Mouse (Mus musculus) MN1 (cell line): ENCODE results near the gene Gm17428.
"Not testable (repeated sequence)": the region's sequence is repeated elsewhere in the genome, so short reads cannot be mapped to it uniquely, and the experiment has no call there.

Source experiments
- DNase-seq: peaks from one replicate; pipeline ENCODE4 v3.0.0-alpha.2; 2016; ENCODE audit warnings: low spot score

Gene Gm17428

DNA sequence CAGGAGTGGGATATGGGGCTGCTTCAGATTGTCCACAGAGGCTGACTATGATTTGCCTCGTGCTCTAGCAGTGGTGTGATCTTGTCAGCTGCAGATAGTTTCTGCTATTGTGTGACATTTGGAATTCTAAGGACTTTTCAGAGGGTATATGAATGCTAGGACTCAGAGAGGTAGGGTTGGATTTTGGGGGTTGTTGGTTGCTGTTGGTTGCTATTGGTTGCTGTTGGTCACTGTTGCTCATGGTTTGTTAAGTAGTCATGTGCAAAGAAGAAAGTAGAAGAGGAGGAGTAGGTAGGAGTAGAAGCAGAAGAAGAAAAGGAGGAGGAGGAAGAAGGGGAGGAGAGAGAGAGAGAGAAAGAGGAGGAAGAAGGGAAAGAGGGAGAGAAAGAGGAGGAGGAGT is at the start of gene Gm17428:
Gene Gm17428, plus strand, starts transcription at position 301 of the 400 bp plus-strand sequence.
- no peak for DNase-seq

DNA sequence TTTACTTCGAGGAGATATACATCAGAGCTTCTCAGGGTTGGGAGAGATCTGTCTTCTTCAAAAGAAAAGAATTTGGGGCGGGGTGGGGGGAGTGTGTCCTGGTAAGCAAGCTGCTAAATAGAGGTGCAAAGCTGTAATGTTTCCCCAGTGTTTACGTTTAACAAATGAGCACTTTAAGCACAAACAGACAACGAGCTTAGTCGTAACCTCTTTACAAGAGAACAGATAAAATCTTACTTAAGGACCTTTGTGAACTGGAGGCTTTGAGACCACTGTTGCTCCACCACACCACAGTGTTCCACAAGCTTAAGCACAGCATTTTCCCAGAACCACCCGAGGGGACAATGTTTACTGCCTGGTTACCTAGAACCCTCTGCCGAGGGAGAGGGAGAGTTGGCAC is 49.4 kb upstream of the Gm17428 start:
- no peak for DNase-seq

DNA sequence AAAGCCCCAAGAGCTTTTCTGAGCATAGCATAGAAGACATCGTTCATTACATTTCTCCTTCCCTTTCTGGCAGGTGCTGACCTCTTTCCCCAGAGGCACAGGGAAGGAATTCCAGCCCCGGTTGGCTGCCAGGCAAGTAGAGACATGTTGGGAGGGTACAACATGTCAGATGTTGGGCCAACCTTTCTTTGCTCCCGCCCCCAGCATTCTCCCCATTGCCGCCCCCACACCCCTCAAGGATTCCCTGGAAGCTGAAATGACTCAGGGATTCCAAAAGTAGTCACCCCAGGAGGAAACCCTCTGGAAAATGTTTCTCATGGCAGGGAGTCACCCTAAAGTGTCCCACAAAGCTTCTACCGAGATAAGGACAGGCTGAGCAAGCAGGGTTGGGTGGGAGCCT is 46.9 kb upstream of the Gm17428 start:
- no peak for DNase-seq

DNA sequence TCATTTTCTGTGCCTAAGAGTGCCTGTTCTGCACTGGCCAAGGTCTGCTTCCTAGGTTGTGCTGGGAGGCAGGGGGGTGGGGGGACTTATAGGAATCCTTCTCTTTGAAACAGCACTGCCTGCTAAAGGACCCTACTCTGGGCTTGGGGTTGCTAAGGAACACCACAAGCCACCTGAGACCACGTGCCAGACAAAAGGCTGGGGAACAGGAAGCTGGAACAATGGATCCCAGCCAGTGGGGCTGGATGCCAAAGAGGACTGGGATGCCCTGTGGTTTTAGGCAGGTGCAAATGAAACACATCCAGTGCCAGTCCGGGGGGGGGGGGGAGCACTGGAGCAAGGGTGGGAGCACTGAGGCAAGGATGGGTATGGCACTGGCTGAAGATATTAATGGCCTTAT is 46.3 kb upstream of the Gm17428 start:
- DNase-seq = no peak

DNA sequence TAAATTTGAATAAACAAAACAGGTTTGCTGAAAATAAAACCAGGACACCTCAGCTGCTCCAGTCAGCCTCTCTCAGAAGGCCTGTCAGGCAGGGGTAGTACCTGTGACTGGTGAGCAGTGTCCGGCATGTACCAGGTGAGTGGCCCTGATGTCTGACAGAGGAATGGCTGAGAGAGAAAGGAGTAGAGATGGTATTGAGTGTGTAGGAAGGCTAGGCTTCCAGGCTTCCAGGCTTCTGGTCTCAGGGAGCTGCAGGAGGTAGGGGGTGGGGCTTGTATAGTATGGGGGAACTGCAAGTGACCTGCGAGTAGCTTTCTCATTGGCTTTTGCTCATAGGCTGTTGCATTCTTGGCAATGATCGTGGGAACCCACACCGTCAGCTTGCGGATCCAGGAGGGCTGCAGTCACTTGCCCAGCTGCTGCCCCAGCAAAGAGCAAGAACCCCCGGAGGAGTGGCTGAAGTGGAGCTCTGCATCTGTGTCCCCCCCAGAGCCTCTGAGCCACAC is 44.0 kb upstream of the Gm17428 start, which contains the start of gene Il25:
Gene Il25, plus strand, starts transcription at position 51 of the 506 bp plus-strand sequence.
- peak; percentile 42 for DNase-seq

DNA sequence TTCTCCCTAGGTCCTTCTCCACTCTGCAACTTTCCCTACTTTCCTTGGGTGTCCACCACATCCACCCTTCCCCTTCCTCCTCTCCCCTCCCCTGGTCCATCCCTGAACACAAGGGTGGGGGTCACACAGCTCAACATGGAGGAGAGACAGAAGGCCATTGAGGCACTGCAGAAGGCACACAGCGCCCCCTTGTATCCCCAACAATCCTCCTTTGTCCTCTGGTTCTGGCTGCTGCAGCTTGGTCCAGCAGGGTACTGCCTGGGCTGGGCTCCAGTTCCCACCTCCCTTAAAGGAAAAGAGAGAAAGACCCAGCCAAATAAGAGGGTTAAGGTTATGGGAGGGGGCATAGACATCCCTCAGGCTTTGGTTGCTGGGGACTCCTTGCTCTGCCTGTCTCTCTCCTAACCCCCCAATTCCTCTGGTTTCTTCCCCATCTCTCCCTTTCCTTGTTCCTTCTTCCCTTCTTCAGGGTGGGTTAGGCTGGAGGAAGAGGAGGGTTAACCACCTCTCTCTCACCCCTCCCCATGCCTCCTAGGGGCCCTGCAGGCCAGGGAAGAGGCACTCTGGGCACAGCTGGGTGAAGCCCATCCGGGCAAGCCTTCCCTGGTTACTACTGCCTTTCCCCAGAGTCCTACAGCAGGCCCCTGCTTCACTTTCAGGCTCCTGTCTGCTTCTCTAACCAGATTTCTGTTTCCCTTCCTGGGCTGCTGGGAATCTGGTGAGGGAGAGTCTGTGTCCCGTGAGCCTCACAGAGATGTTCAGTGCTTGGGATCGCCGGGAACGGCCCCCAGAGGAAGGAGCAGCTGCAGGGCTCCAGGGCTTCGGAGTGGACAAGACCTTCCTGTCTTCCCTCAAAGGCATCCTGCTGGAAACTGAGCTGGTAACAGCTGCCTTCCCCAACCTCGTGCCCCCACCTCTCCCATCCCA is 40.6 kb upstream of the Gm17428 start, which contains the start of gene Cmtm5:
Gene Cmtm5, plus strand, starts transcription at position 358 of the 927 bp plus-strand sequence.
- DNase-seq = peak; percentile 43

DNA sequence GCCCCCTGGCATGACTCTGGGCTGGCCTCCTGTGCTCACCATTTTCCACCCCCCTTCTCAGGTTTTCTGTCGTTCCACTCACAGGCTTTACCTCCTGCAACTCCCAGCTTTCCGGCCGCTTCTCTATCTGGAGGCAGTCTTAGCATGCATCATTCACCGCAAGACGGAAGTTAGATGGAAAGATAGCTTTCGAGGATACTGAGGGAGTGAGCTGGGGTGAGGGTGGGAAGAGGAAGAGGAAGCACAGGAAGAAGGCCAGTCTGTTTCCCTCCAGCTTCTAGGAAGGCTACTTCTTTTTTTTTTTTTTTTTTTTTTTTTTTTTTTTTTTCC is 39.9 kb upstream of the Gm17428 start:
- no peak for DNase-seq

DNA sequence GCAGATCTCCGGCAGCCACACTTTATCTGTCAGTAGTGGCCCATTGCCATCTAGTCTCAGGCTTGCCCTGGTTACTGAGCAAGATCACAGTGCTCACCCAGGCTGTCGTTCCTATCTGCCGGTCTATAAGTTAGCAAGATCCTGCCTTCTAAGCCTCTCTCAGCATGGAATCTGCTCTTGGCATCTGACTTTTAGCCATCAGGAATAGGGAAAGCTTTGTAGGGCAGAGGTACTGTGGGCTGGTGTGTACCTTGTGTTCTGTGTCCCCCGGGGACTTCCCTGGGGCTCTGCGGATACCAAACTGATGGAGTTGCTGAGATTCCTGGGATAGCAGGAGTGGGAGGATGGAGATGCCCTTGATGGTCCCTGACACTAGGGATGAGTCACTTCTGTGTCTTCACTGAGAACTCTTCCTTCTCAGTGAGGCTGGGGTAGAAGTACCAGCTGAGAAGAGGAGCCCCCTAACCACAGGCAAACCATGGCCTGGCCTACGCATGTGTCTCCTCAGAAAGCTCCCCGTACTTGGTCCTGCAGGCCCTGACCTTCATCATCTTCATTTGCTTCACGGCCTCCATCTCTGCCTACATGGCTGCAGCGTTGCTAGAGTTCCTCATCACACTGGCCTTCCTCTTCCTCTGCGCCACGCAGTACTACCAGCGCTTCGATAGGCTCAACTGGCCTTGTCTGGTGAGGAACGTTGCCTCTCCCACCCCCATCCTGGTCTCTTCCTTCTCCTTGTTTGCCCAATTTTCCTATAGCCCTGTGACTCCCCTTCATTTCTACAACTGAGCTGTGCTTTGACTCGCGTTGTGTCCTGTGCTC is 39.2 kb upstream of the Gm17428 start:
- DNase-seq = no peak

DNA sequence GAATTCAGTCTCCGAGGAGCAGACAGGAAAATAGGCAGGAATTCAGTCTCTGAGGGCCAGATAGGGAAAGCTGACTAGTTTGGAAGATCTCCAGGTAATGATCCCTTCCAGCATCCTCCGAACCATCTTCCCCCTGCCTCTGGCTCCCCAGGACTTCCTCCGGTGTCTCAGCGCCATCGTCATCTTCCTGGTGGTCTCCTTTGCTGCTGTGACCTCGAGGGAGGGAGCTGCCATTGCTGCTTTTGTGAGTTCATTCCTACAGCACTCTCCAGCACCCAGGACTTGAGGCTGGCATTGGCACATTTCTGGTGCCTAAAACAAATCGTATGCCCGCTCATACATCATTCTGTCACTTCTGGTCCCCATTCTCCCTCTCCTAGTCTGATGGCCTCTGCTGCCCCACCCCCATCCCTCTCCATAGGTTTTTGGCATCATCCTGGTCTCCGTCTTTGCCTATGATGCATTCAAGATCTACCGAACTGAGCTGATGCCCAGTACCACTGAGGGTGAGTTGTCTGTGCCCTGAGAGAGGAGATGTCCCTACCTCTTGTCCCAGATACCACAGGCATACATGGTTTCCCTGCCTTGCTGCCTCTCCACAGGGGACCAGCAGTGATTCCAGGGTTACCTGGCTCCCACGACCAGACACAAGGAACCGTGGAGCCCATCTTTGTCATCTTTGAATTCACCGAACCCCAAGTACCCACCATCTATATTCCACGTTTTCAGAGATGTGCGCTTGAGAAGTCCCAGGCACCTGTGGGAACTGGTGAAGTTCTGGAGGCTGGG is 38.1 kb upstream of the Gm17428 start:
- DNase-seq = no peak

DNA sequence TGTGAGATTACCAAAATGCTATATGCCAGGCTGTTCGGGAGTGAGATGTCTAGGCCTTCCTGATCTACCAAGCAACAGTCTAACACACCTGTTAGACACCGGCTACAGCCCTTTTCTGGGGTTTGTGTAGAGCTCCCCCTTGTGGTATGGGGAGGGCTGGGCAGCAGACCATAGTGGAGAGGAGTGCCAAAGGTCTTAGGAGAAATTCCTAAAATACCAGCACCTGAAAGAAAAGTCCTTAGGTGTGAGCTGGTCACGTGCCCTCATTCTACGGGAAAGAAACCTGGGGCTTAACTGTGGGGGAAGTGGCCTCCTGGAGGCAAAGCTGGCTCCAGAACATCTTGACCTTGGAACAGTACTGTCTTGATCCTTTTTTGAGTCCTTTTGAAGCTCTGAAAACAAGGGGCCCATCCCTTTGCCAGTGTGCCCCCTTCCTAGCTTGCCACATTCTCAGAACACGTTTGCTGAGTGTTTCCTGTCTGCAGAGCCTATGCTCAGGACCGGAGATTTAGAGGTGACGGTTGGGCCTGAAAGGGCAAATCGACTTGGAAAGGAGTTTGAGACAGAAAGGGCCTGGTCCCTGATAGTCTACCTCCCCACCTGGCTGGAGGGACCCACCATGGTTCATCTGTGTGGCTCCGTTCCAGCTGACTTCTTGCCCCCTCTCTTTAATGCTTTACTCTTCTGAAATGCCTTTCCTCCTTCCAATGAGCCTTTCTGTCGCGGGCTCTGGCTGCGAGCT is 37.1 kb upstream of the Gm17428 start:
- peak; percentile 68 for DNase-seq

DNA sequence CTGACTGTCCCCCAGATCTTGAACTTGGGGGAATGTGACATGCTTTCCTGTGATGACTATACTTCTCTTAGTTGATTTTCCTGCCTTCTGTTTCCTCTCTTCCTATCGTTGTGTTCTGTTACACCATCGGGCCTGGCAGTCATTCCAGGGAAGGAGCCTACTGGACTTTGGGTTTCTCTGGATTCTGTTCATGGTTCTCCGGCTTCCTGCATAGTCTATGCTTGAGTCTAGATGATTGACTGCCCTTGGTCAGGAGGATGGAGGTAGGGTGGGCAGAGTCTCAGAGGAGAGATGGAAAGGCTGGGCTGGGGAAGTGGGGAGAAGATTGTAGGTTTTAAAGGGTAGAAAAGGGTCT is 36.6 kb upstream of the Gm17428 start:
- no peak for DNase-seq

DNA sequence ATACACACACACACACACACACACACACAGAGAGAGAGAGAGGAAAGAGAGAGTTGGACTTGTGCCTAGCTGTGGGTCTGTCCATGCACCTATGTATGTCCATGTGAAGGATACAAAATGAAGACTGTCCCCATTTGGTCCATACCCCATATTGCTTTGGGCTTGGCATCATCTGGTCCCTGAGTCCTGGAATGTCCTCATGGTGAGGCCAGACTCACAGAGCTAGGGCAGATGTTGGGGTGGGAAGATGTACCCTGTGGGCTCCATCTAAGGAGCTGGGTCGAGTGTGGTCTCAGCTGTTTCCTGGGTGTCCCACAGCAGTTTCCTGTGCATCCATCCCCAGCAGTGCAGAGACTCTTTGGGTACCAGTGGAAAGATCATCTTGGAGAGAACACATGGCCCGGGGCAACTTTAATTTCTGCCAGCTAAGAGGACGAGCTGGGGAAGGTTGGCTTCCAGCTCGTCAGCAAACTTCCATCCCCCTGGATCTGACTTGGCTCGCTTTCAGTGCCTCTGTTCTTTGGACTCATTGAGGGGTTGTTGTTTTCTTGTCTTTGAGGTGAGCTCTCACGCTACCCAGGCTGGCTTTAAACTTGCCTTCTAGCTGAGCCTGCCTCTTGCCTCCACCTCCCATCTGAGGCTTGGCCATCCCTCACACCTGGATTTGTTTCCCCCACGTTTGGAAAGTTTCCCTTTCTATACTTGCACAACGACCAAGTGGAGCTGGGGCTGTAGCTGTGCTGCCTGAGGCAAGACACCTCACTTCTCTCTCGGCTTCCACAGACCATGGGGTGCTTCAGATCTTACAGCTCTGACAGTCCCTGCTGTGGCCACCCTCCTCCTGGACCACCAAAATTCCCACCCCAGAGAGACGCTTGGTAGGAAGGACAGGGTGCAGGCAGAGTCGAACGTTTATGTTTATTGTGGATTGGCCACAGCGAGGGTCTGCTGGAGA is 35.4 kb upstream of the Gm17428 start:
- no peak for DNase-seq

DNA sequence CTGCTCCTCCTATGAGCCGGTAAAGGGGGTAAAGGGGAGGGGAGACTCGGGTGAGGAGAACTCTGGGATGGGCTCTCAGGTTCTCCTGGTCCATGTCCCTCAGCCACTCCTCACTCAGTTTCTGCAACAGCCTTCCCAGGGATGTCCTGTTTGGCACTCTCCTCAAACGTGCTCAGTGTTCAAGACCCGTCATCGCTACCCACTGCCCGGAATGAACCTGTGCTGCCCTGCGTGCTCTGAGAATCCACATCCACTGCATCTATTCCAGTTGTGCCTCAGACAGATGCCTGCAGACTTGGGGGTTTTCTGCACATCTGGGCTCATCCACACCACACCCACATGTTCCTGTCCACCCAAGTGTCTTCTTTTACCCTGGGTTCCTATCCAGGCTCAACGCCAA is 34.3 kb upstream of the Gm17428 start:
- DNase-seq = no peak

DNA sequence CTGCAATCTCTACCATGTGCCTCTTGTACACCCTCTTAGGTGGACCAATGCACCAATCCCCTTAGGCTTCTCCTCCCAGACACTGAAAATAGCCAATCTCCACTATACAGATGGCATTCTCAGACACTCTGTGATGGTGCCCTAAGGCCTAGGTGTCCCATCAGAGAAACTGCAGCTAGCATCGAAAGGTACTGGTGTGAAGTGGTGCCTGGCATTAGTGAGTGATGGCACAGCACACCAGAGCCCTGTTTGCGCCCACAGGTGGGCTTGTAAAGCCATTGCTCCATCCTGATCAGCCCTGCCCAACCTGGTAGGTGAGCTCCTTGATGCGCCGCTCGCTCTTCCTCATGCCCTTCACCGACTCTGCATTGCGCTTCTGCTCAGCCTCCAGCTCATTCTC is 32.8 kb upstream of the Gm17428 start:
- no peak for DNase-seq

DNA sequence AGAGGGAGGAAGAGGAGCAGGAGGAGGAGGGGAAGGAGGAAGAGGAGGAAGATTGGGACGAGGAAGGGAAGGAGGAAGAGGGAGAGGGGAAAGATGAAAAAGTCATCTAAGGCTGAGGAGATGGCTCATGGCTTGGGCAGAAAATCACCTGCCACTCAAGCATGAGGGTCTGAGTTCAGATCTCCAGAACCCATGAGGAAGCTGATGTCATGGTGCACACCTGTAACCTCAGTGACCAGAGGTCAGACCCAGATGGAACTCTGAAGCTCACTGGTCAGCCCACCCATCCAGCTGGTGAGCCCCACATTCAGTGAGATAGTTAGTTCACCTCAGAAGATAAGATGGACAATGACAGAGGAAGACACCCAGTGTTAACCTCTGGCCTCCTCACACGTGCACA is 31.8 kb upstream of the Gm17428 start:
- no peak for DNase-seq

DNA sequence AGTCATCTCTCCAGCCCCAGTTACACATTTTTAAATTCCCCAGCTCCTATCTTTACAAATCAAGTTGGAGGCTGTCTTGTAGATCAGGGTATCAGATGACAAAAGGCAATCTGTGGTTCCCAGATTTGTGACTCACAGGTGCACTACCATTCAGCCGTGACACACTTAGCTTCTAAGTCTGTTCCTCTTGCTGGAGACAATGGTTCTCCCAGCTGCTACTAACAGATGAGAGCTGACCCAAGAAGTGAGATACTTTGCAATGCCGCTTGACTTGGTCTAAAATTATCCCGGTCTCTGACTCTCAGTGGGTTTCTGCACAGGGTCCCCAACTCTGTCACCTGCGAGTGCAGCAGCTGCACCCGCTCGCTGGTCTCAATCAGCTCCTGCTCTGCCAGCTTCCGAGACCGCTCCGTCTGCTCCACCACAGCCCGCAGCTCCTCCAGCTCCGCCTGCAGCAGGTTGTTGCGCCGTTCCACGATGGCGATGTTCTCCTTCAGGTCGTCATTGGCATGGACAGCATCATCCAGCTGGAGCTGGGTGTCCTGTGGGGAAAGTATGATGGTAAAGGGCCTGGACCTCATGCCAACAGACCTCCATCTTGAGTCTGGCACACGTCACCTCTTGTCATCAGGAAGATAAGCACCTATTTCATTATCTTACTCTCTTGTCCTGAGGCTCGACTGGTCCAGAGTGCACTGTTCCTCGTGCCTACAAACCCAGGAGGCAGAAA is 30.6 kb upstream of the Gm17428 start:
- no peak for DNase-seq

DNA sequence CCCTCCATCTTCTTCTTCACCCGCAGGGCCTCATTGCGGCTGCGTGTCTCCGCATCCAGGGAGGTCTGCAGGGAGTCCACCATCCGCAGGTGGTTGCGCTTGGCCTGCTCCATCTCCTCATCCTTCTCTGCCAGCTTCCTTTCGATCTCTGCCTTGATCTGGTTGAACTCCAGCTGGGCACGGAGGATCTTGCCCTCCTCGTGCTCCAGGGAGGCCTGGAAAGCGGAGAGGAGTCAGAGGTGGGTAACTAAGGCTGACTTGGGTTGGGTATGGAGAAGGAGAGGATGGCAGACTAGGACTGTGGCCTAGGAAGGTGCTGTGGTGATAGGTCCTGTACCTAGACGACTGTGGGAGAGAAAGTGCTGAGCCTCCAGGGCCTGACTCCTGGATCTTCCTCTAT is 29.7 kb upstream of the Gm17428 start:
- DNase-seq = not testable (repeated sequence)

DNA sequence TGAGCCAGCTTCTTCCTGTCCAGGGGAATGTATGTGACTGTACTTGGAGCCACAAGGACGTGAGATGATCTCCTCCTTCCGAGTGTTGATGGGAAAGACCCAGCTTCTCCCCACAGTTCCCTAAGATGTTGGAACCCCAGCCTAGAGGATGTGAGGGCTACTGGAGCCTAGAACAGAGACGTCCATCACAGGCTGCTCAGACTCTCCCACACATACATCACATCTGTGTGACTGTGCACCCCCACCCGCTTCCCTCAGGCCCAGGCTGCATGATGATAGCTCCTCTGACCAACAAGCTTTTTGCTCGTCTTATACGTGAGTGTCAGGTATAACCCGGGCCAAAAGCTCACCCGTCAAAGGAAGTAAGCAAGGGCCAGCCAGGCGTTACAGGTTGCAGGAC is 28.0 kb upstream of the Gm17428 start:
- no peak for DNase-seq

DNA sequence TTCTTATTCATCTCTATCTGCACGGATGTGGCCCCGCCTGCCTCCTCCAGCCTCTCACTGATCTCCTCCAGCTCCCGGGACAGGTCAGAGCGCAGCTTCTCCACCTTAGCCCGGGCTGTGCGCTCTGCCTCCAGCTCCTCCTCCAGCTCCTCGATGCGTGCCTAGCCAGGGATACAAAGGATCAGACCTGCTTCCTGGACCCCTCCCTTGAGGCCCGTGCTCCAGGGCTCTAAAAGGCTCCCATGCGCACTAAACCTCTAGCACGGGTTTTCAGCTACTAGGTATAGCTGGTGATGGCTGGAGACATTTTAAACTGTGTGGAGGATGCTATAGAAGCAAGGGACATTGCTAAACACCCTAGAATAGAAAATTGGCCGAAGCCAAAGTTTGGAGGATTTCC is 26.2 kb upstream of the Gm17428 start:
- DNase-seq = no peak

DNA sequence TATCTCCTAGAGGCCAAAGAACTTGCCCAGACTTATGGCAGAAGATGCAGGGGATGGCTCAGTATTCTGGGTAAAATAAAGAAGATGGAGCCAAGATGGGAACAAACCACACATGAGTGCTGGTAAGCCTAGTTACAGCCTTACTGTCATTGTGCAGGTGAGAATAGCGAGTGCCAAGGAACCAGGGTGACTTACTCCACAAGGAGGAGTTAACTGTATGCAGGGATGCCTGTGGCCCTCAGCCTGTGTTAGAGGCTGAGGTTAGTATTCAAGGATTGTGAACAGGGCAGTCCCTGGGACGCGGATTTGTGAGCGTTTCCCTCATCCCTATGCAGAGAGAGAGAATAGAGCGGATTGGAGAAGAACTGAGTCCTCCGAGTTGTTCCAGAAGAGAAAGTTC is 25.1 kb upstream of the Gm17428 start:
- DNase-seq = no peak
